8 mouse cellular contexts compared by ENCODE assay signal in genomic region chr2:164833314-164833959, GRCm38 (mm10). TPM values are rescaled to one million over a fixed set of nuclear protein-coding genes. Genes with fewer than 3 reads are reported as not detected.
DNase-seq lines count a peak whose midpoint lies in the region; ATAC-seq lines count a peak whose summit lies in the region.

Gene Neurl2, minus strand, starts transcription at chr2:164833456.

- H3K9ac ChIP-seq in heart, embryonic 13.5 days, result peak within 1 kb of the TSS; percentile 94
- H3K9ac ChIP-seq in liver, embryonic 12.5 days, result peak within 1 kb of the TSS; percentile 83
- peak within 1 kb of the TSS; percentile 81 for H3K9ac ChIP-seq in stomach, embryonic 15.5 days

- peaks cover 49% of the 10 kb centered on the region for H3K36me3 ChIP-seq in heart, embryonic 13.5 days
- peaks cover 30% of the 10 kb centered on the region for H3K36me3 ChIP-seq in liver, embryonic 12.5 days
- H3K36me3 ChIP-seq in stomach, embryonic 15.5 days, result 0 out of 2 replicates have a peak, but pooled peaks cover 3% of the 10 kb centered on the region

- peak; percentile 73 for ATAC-seq in erythroid progenitor cell, adult 5-6 weeks (replicated peaks; ENCODE audit: low FRiP score, poor library complexity, severe bottlenecking)
- ATAC-seq in heart, embryonic 13.5 days (ENCODE audit: extremely low read depth, insufficient number of reproducible peaks, low FRiP score, low TSS enrichment), result peak; percentile 71
- peak; percentile 59 for ATAC-seq in liver, embryonic 12.5 days
- ATAC-seq in stomach, embryonic 15.5 days (ENCODE audit: insufficient read depth, low FRiP score, low read depth), result peak; percentile 63

- H3K27ac ChIP-seq in heart, embryonic 13.5 days (replicated peaks), result peak within 1 kb of the TSS; percentile 99
- H3K27ac ChIP-seq in liver, embryonic 12.5 days, result peak within 1 kb of the TSS; percentile 85
- H3K27ac ChIP-seq in stomach, embryonic 15.5 days, result peak within 1 kb of the TSS; percentile 87

- no peaks in the 10 kb centered on the region for H3K9me3 ChIP-seq in heart, embryonic 13.5 days
- H3K9me3 ChIP-seq in liver, embryonic 12.5 days (replicated peaks), result no peaks in the 10 kb centered on the region
- no peaks in the 10 kb centered on the region for H3K9me3 ChIP-seq in stomach, embryonic 15.5 days

- no peaks in the 10 kb centered on the region for H3K27me3 ChIP-seq in heart, embryonic 13.5 days (replicated peaks)
- no peaks in the 10 kb centered on the region for H3K27me3 ChIP-seq in liver, embryonic 12.5 days (replicated peaks)
- H3K27me3 ChIP-seq in stomach, embryonic 15.5 days (replicated peaks), result no peaks in the 10 kb centered on the region

- WGBS in heart, embryonic 13.5 days, result 0% methylated on average over 31 of the region's 31 CpGs
- WGBS in liver, embryonic 12.5 days (ENCODE audit: insufficient replicate concordance), result under 1% methylated on average over 31 of the region's 31 CpGs
- WGBS in stomach, embryonic 15.5 days, result under 1% methylated on average over 31 of the region's 31 CpGs

- DNase-seq in CD4-positive helper T cell, adult 2 months (ENCODE audit: low read depth, low spot score), result peak; percentile 96
- DNase-seq in brain, embryonic 18.5 days (ENCODE audit: low read depth, low spot score), result peak; percentile 92
- DNase-seq in kidney, postnatal 10 days, result peak; percentile 97
- peak; percentile 81 to 88 for DNase-seq in natural killer cell, adult 2 months (ENCODE audit: low spot score in 2 of 2)

- H3K4me1 ChIP-seq in heart, embryonic 13.5 days, result peaks cover 31% of the 10 kb centered on the region
- peaks cover 29% of the 10 kb centered on the region for H3K4me1 ChIP-seq in liver, embryonic 12.5 days
- H3K4me1 ChIP-seq in stomach, embryonic 15.5 days, result peaks cover 17% of the 10 kb centered on the region

- H3K4me3 ChIP-seq in heart, embryonic 13.5 days, result peak within 1 kb of the TSS; percentile 81
- H3K4me3 ChIP-seq in liver, embryonic 12.5 days, result peak within 1 kb of the TSS; percentile 75
- peak within 1 kb of the TSS; percentile 63 for H3K4me3 ChIP-seq in stomach, embryonic 15.5 days (replicated peaks)

- H3K4me2 ChIP-seq in heart, embryonic 13.5 days, result peak within 1 kb of the TSS; percentile 98
- H3K4me2 ChIP-seq in liver, embryonic 12.5 days, result peak within 1 kb of the TSS; percentile 97
- peak within 1 kb of the TSS; percentile 98 for H3K4me2 ChIP-seq in stomach, embryonic 15.5 days

RNA-seq across cellular contexts. Expression of gene Neurl2, which starts in this region (rescaled TPM):
- total RNA-seq in erythroid progenitor cell, adult 5-6 weeks (2015; ENCODE audit: low replicate concordance), result not detected in 2 replicates
- 1.2 TPM in 1 of 2 replicates, not detected in the other for total RNA-seq in erythroid progenitor cell, adult 5-6 weeks (2017; ENCODE audit: low replicate concordance)
- 44.5 and 46.7 TPM in 2 replicates for polyA plus RNA-seq in heart, embryonic 13.5 days (2015; fragmentation: Nextera tagmentation; extraction: Ambion mirVana)
- 2.1 and 2.2 TPM in 2 replicates for polyA plus RNA-seq in liver, embryonic 12.5 days (2016; fragmentation: Nextera tagmentation; extraction: Ambion mirVana)
- 6.2 and 6.9 TPM in 2 replicates for polyA plus RNA-seq in stomach, embryonic 15.5 days (2015; fragmentation: Nextera tagmentation; extraction: Ambion mirVana)

Comparison
In these comparisons a context has a peak if more than half of its experiments do, and no peak if none do; other contexts are left out.
1. Peak in every context shown above with its lines: DNase-seq, ATAC-seq, H3K4me3 ChIP-seq and H3K27ac ChIP-seq.